Comparison of ENCODE assay signal across 23 mouse cellular contexts in genomic region chr7:78651540-78651939, GRCm38 (mm10).
DNase-seq lines count a peak whose midpoint lies in the region; ATAC-seq lines count a peak whose summit lies in the region.
"Had no signal": no experiment of that assay in that cellular context is flagged by ENCODE, and none has a peak within 500 bp of the region (broad histone marks: within the 10 kb centered on the region; RNA-seq: fewer than 3 reads in every experiment).

No protein-coding gene starts in this region.

- DNase-seq in heart, adult 11 months: peak; percentile 55
- DNase-seq in heart, adult 9 months (ENCODE audit: low spot score in 2 of 2): no peak
- peak; percentile 17 for DNase-seq in kidney, postnatal 10 days
- peak; percentile 58 for DNase-seq in Muller cell, postnatal 12 days (ENCODE audit: inconsistent ontology term)
- DNase-seq: adrenal gland, adult 2 months; adrenal gland, postnatal 10 days; adrenal gland, postnatal 25 days; B cell, adult 2 months; cerebellum, adult 11-12 months; cerebellum, adult 2 months; cerebellum, adult 9-10 months; cerebellum, postnatal 10 days; cerebellum, postnatal 25 days had no signal

- no peaks in the 10 kb centered on the region for H3K27me3 ChIP-seq in kidney, embryonic 16.5 days (ENCODE audit: insufficient read depth, low read length)
- peaks cover 3% of the 10 kb centered on the region for H3K27me3 ChIP-seq in neural tube, embryonic 15.5 days (replicated peaks)
- H3K27me3 ChIP-seq: embryonic facial prominence, embryonic 12.5 days; forebrain, embryonic 12.5 days had no signal

- no peak overlapping the region for H3K27ac ChIP-seq in kidney, embryonic 16.5 days (ENCODE audit: low read length)
- H3K27ac ChIP-seq in neural tube, embryonic 15.5 days (replicated peaks): no peak overlapping the region
- H3K27ac ChIP-seq: embryonic facial prominence, embryonic 10.5 days; embryonic facial prominence, embryonic 12.5 days; forebrain, embryonic 10.5 days; forebrain, embryonic 12.5 days had no signal

- no peaks in the 10 kb centered on the region for H3K4me1 ChIP-seq in kidney, embryonic 16.5 days (ENCODE audit: insufficient read depth, low read length)
- H3K4me1 ChIP-seq in neural tube, embryonic 15.5 days: peaks cover 13% of the 10 kb centered on the region
- H3K4me1 ChIP-seq: embryonic facial prominence, embryonic 10.5 days; embryonic facial prominence, embryonic 12.5 days; forebrain, embryonic 12.5 days had no signal

- 42% methylated on average over 1 of the region's 1 CpGs for whole genome bisulfite sequencing in kidney, embryonic 16.5 days
- 36% methylated on average over 1 of the region's 1 CpGs for WGBS in neural tube, embryonic 15.5 days

- H3K4me3 ChIP-seq in kidney, embryonic 16.5 days (ENCODE audit: low read length): no peak overlapping the region
- H3K4me3 ChIP-seq in neural tube, embryonic 15.5 days (replicated peaks): no peak overlapping the region
- H3K4me3 ChIP-seq: embryonic facial prominence, embryonic 10.5 days; embryonic facial prominence, embryonic 12.5 days; forebrain, embryonic 10.5 days; forebrain, embryonic 12.5 days had no signal

- no peak overlapping the region for H3K9ac ChIP-seq in kidney, embryonic 16.5 days (replicated peaks; ENCODE audit: low read length)
- H3K9ac ChIP-seq in neural tube, embryonic 15.5 days (replicated peaks): no peak overlapping the region
- H3K9ac ChIP-seq: embryonic facial prominence, embryonic 12.5 days; forebrain, embryonic 12.5 days had no signal

- ATAC-seq in kidney, embryonic 16.5 days (ENCODE audit: low FRiP score, low TSS enrichment): no peak
- ATAC-seq in neural tube, embryonic 15.5 days (ENCODE audit: low FRiP score): no peak
- ATAC-seq: CD4-positive, CD25-positive, alpha-beta regulatory T cell, adult 4 months; forebrain, embryonic 14.5 days; forebrain, embryonic 16.5 days had no signal

- no peak overlapping the region for H3K4me2 ChIP-seq in kidney, embryonic 16.5 days (replicated peaks; ENCODE audit: low read depth, low read length)
- H3K4me2 ChIP-seq in neural tube, embryonic 15.5 days: no peak overlapping the region
- H3K4me2 ChIP-seq: embryonic facial prominence, embryonic 12.5 days; forebrain, embryonic 12.5 days had no signal

- H3K36me3 ChIP-seq in kidney, embryonic 16.5 days (ENCODE audit: insufficient read depth, low read length): no peaks in the 10 kb centered on the region
- no peaks in the 10 kb centered on the region for H3K36me3 ChIP-seq in neural tube, embryonic 15.5 days
- H3K36me3 ChIP-seq: embryonic facial prominence, embryonic 10.5 days; embryonic facial prominence, embryonic 12.5 days; forebrain, embryonic 10.5 days; forebrain, embryonic 12.5 days; G1E had no signal

- H3K9me3 ChIP-seq in kidney, embryonic 16.5 days (ENCODE audit: low read length): no peaks in the 10 kb centered on the region
- no peaks in the 10 kb centered on the region for H3K9me3 ChIP-seq in neural tube, embryonic 15.5 days (replicated peaks)
- H3K9me3 ChIP-seq: embryonic facial prominence, embryonic 10.5 days; embryonic facial prominence, embryonic 12.5 days; forebrain, embryonic 10.5 days; forebrain, embryonic 12.5 days; G1E had no signal

Comparison
In these comparisons a context has a peak if more than half of its experiments do, and no peak if none do; other contexts are left out.
1. DNase-seq: peak in heart, adult 11 months (single experiment), kidney, postnatal 10 days (single experiment) and Muller cell, postnatal 12 days (single experiment); none in heart, adult 9 months (0 of 2).